Mouse (Mus musculus) small intestine, adult 2 months (tissue): ENCODE data around the gene Nfatc3.

ENCODE experiments used
- CTCF ChIP-seq: fragments of 200-500 bp; IDR thresholded peaks from 2 replicates; pipeline ENCODE4 v1.5.1; 2012; ENCODE audit warnings: low read depth, mild to moderate bottlenecking, control low read depth, inconsistent platforms, low read length, moderate library complexity, mixed read lengths; ENCODE audit not compliant: insufficient replicate concordance, insufficient read length; ENCODE audit errors: extremely low read depth
- POLR2A ChIP-seq: fragments of 200-500 bp; IDR thresholded peaks from 2 replicates; pipeline ENCODE4 v1.6.1; 2012; ENCODE audit warnings: low read depth, mild to moderate bottlenecking, control low read depth, inconsistent platforms, low read length, moderate library complexity

GRCm38 (mm10) chr8:106169934-106170480 lies 111.4 kb downstream of the Nfatc3 start:
- no peak for TF ChIP-seq POLR2A
- TF ChIP-seq CTCF = no peak
